Mouse (Mus musculus) embryonic facial prominence, embryonic 14.5 days (tissue): ENCODE measurements around the gene Kif3b. TPM values are rescaled to one million over a fixed set of nuclear protein-coding genes. Genes with fewer than 3 reads are reported as not detected.
"Not testable (repeated sequence)": the region's sequence is repeated elsewhere in the genome, so short reads cannot be mapped to it uniquely, and the experiment has no call there.

Source experiments
- ATAC-seq: fragments of 200-750 bp; cut with Nextera tagmentation; 2 replicates; pipeline ENCODE4 v1.8.0; 2017; ENCODE audit warnings: low read depth, moderate number of reproducible peaks, moderate TSS enrichment
- DNase-seq: peaks from one replicate; pipeline ENCODE4 v3.0.0-alpha.2; 2015; ENCODE audit warnings: low spot score
- H3K27ac ChIP-seq: fragments of 300-500 bp; sonication (generic); replicated peaks from 2 replicates; pipeline ENCODE4 v1.5.1; 2014; ENCODE audit warnings: low read depth, mild to moderate bottlenecking, low read length, moderate library complexity
- H3K27me3 ChIP-seq: fragments of 300-500 bp; sonication (generic); replicated peaks from 2 replicates; pipeline ENCODE4 v1.6.1; 2014; ENCODE audit warnings: low read length; ENCODE audit not compliant: control insufficient read depth, insufficient read depth
- H3K36me3 ChIP-seq: fragments of 300-500 bp; sonication (generic); 2 replicates; pipeline ENCODE4 v1.6.1; 2014; ENCODE audit warnings: low read length, mixed read lengths; ENCODE audit not compliant: control insufficient read depth, insufficient read depth
- H3K4me1 ChIP-seq: fragments of 300-500 bp; sonication (generic); 2 replicates; pipeline ENCODE4 v1.6.1; 2014; ENCODE audit warnings: antibody characterized with exemption, low read length; ENCODE audit not compliant: control insufficient read depth, insufficient read depth
- H3K4me2 ChIP-seq: fragments of 300-500 bp; sonication (generic); 2 replicates; pipeline ENCODE4 v1.6.1; 2014; ENCODE audit warnings: low read depth, mild to moderate bottlenecking, low read length, moderate library complexity, mixed read lengths
- H3K4me3 ChIP-seq: fragments of 300-500 bp; sonication (generic); 2 replicates; pipeline ENCODE4 v1.5.1; 2014; ENCODE audit warnings: low read depth, mild to moderate bottlenecking, low read length
- H3K9ac ChIP-seq: fragments of 300-500 bp; sonication (generic); 2 replicates; pipeline ENCODE4 v1.6.1; 2014; ENCODE audit warnings: low read depth, mild to moderate bottlenecking, low read length, moderate library complexity, mixed read lengths
- H3K9me3 ChIP-seq: fragments of 300-500 bp; sonication (generic); 2 replicates; pipeline ENCODE4 v1.6.1; 2016; ENCODE audit warnings: low read length; ENCODE audit not compliant: control insufficient read depth
- WGBS: fragments of 180-500 bp; shearing (Covaris S2); extraction: QIAGEN DNeasy Blood & Tissue Kit; methylation state at CpG from one replicate; pipeline ENCODE4 v1.1.7; 2014; 5-methylcytosine and 5-hydroxymethylcytosine counted together
- polyA plus RNA-seq: library from polyadenylated mRNA; unstranded; fragments of >200 nt; fragmentation: Nextera tagmentation; extraction: Ambion mirVana; gene quantifications from 2 replicates; pipeline ENCODE4 v1.2.1, GENCODE M21; 2014

Kif3b gene
- polyA plus RNA-seq, 1 experiment from 2014 or later = 7.6 TPM

DNA sequence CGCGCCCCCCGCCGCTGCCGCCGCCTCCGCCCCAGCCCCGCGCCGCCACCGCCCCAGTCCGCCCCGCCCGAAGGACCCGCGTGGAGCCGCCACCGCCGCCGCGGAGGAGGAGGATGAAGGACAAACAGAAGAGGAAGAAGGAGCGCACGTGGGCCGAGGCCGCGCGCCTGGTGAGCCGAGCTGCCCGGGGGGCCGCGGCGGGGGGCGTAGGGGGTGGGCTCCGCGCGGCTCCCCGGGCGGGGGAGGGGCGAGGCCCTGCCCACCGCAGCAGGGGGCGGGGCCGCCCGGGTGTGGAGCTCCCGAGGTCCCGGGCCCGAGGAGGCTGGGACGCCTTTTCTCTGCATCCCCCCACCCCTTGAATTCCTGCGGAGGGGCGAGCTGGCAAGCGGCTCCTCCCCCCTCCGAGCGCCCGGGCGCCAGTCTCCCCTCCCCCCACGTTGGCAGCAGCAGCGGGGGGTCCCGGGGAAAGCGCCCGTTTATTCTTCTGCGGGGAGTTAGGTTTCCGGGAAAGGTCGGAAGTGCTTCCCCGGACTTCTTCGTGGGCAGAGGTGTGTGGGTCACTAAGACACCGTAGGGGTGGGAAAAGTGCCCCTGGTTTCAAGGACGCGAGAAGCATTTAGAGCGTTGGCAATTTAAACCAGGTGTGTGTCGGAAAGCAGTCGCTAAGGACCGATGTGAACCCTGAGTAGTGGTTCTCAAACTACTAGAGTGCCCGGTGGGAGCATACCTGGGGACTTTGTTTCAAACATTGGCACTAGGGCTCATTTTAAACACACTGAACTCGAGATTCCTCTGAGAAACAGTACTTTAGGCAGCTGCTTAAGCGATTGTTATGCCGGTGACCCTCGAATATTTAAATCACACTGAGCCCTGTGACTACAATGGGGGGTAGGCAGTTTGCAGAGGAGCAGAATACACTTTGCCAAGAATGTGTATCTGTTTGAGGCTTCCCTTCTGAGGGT, 55.3 kb downstream of the Kif3b start:
- Histone ChIP-seq H3K27ac (peak overlapping the region; percentile 100), H3K4me1 (peaks cover 27% of the 10 kb centered on the region), H3K4me3 (peak overlapping the region; percentile 97), H3K9ac (peak overlapping the region; percentile 97), H3K4me2 (peak overlapping the region; percentile 66), H3K27me3 (no peaks in the 10 kb centered on the region), H3K36me3 (0 out of 2 replicates have a peak, but pooled peaks cover 4% of the 10 kb centered on the region), H3K9me3 (no peaks in the 10 kb centered on the region)
- peak; percentile 94 for DNase-seq
- ATAC-seq = peak; percentile 44
- under 1% methylated on average over 24 of the region's 76 CpGs for WGBS

DNA sequence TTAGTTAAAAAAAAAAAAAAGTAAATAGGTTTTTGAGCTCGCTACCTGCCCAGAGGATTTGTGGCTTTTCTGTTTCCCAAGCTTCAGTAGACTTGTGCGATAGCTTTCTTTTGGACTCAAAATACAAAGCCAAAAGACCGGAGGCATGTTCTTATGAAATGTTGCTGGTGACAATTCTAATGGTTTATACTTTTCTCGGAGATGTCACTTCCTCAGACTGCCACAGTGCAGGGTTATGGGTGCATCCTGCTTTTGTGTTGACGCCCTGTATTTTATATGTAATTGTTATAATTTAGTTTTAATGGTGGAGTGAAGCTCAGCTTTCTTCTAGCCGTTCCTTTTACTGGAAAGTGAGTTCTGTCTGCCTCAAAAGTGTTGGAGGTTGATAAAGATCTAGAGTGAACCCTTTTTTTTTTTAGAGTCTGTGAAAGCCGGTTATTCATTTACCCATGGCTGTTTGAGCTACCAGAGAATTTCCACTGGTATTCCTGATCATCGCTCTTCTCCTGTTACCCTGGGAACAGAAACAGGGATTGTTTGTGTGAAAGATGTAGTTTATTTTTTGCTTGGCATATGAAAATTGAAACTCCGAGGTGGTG, 56.1 kb downstream of the Kif3b start:
- WGBS = 4% methylated on average over 9 of the region's 9 CpGs
- DNase-seq (no peak), ATAC-seq (no peak)
- peaks cover 6% of the 10 kb centered on the region for H3K36me3 ChIP-seq
- H3K9ac ChIP-seq = peak overlapping the region; percentile 97
- peaks cover 27% of the 10 kb centered on the region for H3K4me1 ChIP-seq
- no peaks in the 10 kb centered on the region for H3K9me3 ChIP-seq
- H3K4me2 ChIP-seq = peak overlapping the region; percentile 66
- H3K4me3 ChIP-seq = peak overlapping the region; percentile 97
- H3K27me3 ChIP-seq = no peaks in the 10 kb centered on the region
- H3K27ac ChIP-seq = peak overlapping the region; percentile 100

DNA sequence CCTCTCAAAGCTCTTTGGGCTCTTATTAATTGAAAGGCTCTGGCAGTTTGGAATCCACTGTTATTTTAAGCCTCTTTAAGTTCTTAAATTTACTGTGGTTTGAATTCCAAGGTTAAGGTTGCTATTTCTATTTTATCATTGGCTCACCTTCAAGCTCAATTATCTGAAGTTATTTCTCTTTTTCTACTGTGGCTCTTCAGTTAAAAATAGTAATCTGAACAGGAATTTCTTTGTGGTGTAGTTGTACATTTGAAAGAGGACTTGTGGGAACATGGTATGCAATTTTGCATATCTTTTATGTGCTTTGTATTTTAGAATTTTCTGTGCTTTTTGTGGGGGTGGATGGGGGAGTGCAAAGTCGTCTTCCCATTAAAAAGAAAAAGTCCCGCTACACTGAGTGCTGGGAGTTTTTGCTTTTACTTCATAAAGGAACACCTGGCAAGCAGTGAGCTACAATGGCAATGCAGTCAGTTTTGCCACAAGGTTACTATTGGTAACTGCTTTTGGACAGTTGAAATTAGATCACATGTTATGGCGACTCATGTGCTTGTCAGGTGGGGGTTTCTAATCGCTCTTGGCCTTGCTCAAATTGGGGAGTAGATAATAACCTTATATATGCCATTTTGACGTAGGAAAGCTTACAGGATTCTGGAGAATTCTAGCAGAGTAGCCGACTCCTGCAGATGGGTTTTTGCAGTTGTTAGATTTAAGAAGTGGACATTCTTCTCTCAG, 57.1 kb downstream of the Kif3b start:
- Histone ChIP-seq H3K9me3 (no peaks in the 10 kb centered on the region), H3K9ac (peak overlapping the region; percentile 97), H3K4me2 (peak overlapping the region; percentile 66), H3K27me3 (no peaks in the 10 kb centered on the region), H3K27ac (peak overlapping the region; percentile 100), H3K4me3 (peak overlapping the region; percentile 97), H3K4me1 (peaks cover 27% of the 10 kb centered on the region), H3K36me3 (peaks cover 12% of the 10 kb centered on the region)
- DNase-seq (peak; percentile 34), ATAC-seq (no peak)
- WGBS = 39% methylated on average over 6 of the region's 6 CpGs

DNA sequence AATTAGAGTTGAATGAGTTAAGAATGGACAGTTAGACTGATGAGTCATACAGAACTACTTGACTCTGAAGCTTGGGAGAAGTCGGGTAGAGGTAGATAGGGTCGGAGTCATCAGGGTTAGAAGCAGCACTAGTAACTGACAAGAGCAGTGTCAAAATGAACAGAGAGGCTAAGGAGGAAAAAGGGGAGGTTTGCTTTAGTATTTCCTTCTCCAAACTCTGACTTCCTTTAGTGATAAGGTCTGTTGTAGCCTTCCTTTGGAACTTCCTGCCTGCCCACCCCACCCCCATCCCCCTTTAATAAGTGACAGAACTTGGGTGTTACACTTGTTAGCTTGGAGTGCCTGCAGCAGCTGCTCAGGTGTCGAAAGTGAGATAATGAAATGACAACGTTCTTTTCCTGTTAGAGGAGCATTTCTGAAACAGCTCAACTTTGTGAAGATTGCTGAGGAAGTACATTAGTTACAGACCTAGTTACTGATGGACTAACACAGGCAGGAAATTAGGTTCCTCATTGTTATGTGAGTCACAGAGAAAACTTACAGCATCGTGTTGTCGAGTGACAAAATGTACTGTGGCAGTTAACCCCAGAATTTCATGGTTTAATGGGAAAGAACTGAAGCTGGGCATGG, 59.5 kb downstream of the Kif3b start:
- Histone ChIP-seq H3K27me3 (no peaks in the 10 kb centered on the region), H3K9me3 (no peaks in the 10 kb centered on the region), H3K9ac (no peak overlapping the region), H3K27ac (peak overlapping the region; percentile 6; the same call in 1 of the 2 replicates), H3K4me2 (peak overlapping the region; percentile 5; the same call in 1 of the 2 replicates), H3K36me3 (peaks cover 34% of the 10 kb centered on the region), H3K4me3 (no peak overlapping the region), H3K4me1 (peaks cover 19% of the 10 kb centered on the region)
- ATAC-seq (no peak), DNase-seq (no peak)
- 32% methylated on average over 6 of the region's 6 CpGs for WGBS

DNA sequence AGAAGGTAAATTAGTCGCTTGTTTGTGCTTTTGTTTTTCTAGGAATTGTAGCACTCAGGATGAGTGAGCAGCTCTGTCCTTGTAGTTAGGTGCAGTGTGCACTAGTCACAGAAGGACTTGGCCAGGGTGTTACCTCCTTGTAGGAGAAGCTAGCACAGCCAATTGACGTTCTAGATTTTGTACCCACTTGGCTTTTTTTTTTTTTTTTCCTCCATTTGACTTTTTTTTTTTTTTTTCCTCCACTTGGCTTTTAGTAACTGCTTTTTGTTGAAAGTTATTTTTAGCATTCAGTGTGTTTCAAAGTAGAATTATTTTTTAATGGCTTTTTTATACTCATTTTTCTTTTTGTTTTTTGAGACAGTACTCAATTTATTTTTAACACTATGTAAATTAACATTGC, 63.4 kb downstream of the Kif3b start:
- Histone ChIP-seq H3K4me3 (no peak overlapping the region), H3K36me3 (peaks cover 73% of the 10 kb centered on the region), H3K4me1 (peaks cover 10% of the 10 kb centered on the region), H3K9ac (no peak overlapping the region), H3K27me3 (no peaks in the 10 kb centered on the region), H3K27ac (no peak overlapping the region), H3K4me2 (no peak overlapping the region), H3K9me3 (no peaks in the 10 kb centered on the region)
- ATAC-seq (no peak), DNase-seq (no peak)
- WGBS = 76% methylated on average over 2 of the region's 2 CpGs

DNA sequence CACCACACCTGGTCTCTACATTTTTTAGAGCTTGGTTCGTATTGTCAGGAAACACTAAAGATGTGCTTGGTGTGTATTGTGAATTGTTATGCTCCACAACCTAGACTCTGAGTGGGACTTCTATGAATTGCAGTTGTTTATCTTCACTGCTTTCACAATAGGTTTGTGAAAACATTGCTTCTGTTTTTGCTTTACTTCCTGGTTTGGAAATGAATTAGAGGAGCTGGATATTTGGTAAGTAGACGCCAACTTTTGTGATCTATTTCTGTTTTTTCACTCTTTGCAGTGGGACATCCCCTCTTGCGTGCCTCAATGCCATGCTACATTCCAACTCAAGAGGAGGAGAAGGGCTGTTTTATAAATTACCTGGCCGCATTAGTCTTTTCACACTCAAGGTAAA, 65.6 kb downstream of the Kif3b start:
- ATAC-seq = no peak
- peaks cover 92% of the 10 kb centered on the region for H3K36me3 ChIP-seq
- 94% methylated on average over 4 of the region's 4 CpGs for WGBS

DNA sequence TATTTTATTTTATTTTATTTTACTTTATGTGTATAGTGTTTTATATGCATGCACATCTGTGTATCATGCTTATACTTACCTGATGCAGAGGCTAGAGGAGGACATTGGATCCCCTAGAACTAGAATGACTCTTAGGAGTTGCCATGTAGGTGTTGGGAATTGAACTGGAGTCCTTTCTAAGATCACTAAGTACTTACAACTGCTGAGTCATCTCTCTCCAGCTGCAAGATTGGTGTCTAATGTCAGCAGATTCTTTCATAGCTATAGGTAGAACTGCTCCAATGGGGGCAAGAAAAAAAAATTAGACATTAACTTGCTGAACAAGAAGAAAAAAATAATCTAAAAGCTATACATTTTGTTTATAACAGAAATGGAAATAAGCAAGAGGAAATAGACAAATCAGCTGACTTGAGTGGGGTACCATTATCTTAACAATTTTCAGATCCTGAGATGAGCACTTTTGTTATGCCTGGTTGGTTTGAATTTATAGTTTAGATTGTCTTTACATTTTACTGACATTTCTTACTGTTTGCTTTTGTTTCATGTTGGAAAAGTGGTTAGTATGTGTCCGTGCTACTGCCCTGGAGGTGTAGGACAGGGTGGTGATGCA, 70.0 kb downstream of the Kif3b start:
- H3K9ac ChIP-seq = no peak overlapping the region
- H3K4me2 ChIP-seq = no peak overlapping the region
- ATAC-seq = no peak
- no peak overlapping the region for H3K4me3 ChIP-seq
- DNase-seq = no peak
- H3K36me3 ChIP-seq = peaks cover 86% of the 10 kb centered on the region
- WGBS = 93% methylated on average over 1 of the region's 1 CpGs
- H3K9me3 ChIP-seq = no peaks in the 10 kb centered on the region
- H3K27ac ChIP-seq = no peak overlapping the region
- no peaks in the 10 kb centered on the region for H3K4me1 ChIP-seq
- H3K27me3 ChIP-seq = no peaks in the 10 kb centered on the region

More for the DNA sequence above, 65.6 kb downstream of the Kif3b start:
- Histone ChIP-seq H3K4me3 (no peak overlapping the region), H3K4me1 (no peaks in the 10 kb centered on the region), H3K27ac (no peak overlapping the region), H3K27me3 (no peaks in the 10 kb centered on the region), H3K4me2 (no peak overlapping the region), H3K9me3 (no peaks in the 10 kb centered on the region), H3K9ac (no peak overlapping the region)
- DNase-seq = no peak

DNA sequence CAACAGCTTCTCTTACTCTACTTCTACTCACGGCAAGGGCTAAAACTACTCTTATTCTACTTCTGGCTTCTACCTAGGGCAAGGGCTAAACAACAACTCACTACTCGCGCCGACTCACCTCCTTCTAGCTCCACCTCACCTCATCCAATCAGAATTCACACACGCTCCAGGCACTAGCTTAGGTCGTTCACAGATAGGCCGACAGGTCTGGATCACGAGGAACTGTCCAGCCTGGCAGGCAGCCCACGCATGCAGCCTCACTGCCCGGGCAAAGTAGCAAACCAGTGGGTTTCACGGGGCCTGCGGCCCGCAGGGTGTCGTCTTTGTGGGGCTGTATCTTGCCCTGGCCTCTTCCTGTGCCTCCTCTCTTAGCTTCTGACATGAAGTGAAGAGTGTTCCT, 73.3 kb downstream of the Kif3b start:
- H3K27me3 ChIP-seq, H3K27ac ChIP-seq, H3K4me3 ChIP-seq, H3K9ac ChIP-seq, H3K4me1 ChIP-seq, DNase-seq, H3K9me3 ChIP-seq, H3K4me2 ChIP-seq, ATAC-seq: not testable (repeated sequence)
- peaks cover 85% of the 10 kb centered on the region for H3K36me3 ChIP-seq
- 93% methylated on average over 14 of the region's 14 CpGs for WGBS
